Mouse (Mus musculus) cerebellum, postnatal 10 days (tissue): ENCODE results near the gene Nptx1.
A peak's percentile ranks its signal among the peaks of the same experiment; 100 is the strongest.

Source experiments
- DNase-seq, 2 experiments: peaks; one replicate each; pipeline ENCODE4 v3.0.0; 2021; ENCODE audit warnings: mixed read lengths in 2 of 2

Gene Nptx1

GRCm38 (mm10) chr11:119491690-119492087 lies 55.9 kb downstream of the Nptx1 start:
- DNase-seq, result no peak

GRCm38 (mm10) chr11:119490861-119491689 lies 56.5 kb downstream of the Nptx1 start, which contains the start of gene Endov:
Gene Endov, plus strand, starts transcription at chr11:119491347.
- DNase-seq, result peak; percentile 100
